Mouse (Mus musculus): ENCODE data around the gene Dner. TPM values are rescaled to one million over a fixed set of nuclear protein-coding genes. Genes with fewer than 3 reads are reported as not detected.

Gene Dner
- 3.4 and 3.8 TPM in 2 replicates for total RNA-seq (2021)
- long read RNA-seq, transcript Dner-201 (13 exons, 3,632 nt) = major isoform, 5 of 8 reads
- long read RNA-seq, partial matches to known transcripts = 3 of 8 reads
- long read RNA-seq, other reads (novel, unspliced or antisense) = 0 of 8 reads

GRCm38 (mm10) chr1:84695517-84696411 is at the start of gene Dner:
TSS of gene Dner (minus strand) at chr1:84696221.
- peak; percentile 87 for DNase-seq

- DNase-seq = no peak
These were observed 46.1 kb upstream of the Dner start for GRCm38 (mm10) chr1:84742156-84742555.

GRCm38 (mm10) chr1:84740080-84740479 is 44.1 kb upstream of the Dner start:
- no peak for DNase-seq

- no peak for DNase-seq
These were observed 41.1 kb upstream of the Dner start for GRCm38 (mm10) chr1:84737097-84737496.

GRCm38 (mm10) chr1:84733799-84734198 is 37.8 kb upstream of the Dner start:
- no peak for DNase-seq

- DNase-seq = no peak
These were observed 35.7 kb upstream of the Dner start for GRCm38 (mm10) chr1:84731763-84732162.

- peak; percentile 4 for DNase-seq
These were observed 26.8 kb upstream of the Dner start for GRCm38 (mm10) chr1:84722841-84723240.

GRCm38 (mm10) chr1:84722371-84722770 is 26.4 kb upstream of the Dner start:
- no peak for DNase-seq

GRCm38 (mm10) chr1:84721942-84722341 is 25.9 kb upstream of the Dner start:
- DNase-seq = no peak

GRCm38 (mm10) chr1:84709810-84710785 is 14.1 kb upstream of the Dner start:
- DNase-seq = peak; percentile 5

GRCm38 (mm10) chr1:84709406-84709805 is 13.4 kb upstream of the Dner start:
- DNase-seq = no peak

GRCm38 (mm10) chr1:84700254-84700653 is 4.2 kb upstream of the Dner start:
- no peak for DNase-seq

GRCm38 (mm10) chr1:84697136-84697535 is 1.1 kb upstream of the Dner start:
- peak; percentile 61 for DNase-seq

- peak; percentile 22 for DNase-seq
These were observed 1.1 kb downstream of the Dner start for GRCm38 (mm10) chr1:84694688-84695474.

- no peak for DNase-seq
These were observed 18.1 kb downstream of the Dner start for GRCm38 (mm10) chr1:84677910-84678309.

- DNase-seq = no peak
These were observed 27.7 kb downstream of the Dner start for GRCm38 (mm10) chr1:84668100-84668846.

GRCm38 (mm10) chr1:84667660-84668059 is 28.4 kb downstream of the Dner start:
- no peak for DNase-seq

- DNase-seq = no peak
These were observed 31.5 kb downstream of the Dner start for GRCm38 (mm10) chr1:84664377-84665118.

GRCm38 (mm10) chr1:84646781-84647180 is 49.2 kb downstream of the Dner start:
- peak; percentile 23 for DNase-seq

- DNase-seq = no peak
These were observed 55.6 kb downstream of the Dner start for GRCm38 (mm10) chr1:84640463-84640862.

Data from adrenal gland, postnatal 25 days (tissue).